Mouse (Mus musculus): ENCODE data around the gene Zscan22.
"Not testable (repeated sequence)": the region's sequence is repeated elsewhere in the genome, so short reads cannot be mapped to it uniquely, and the experiment has no call there.

Zscan22 gene

GRCm38 (mm10) chr7:12927191-12927680 is 29.6 kb downstream of the Zscan22 start, which contains the start of gene Rnf225:
TSS of gene Rnf225 (plus strand) at chr7:12927416.
- DNase-seq (ENCODE audit: extremely low read depth, insufficient read length, low spot score): no peak

- DNase-seq (ENCODE audit: extremely low read depth, insufficient read length, low spot score): peak; percentile 53
Observed at GRCm38 (mm10) chr7:12927693-12928589, 30.3 kb downstream of the Zscan22 start.

DNA sequence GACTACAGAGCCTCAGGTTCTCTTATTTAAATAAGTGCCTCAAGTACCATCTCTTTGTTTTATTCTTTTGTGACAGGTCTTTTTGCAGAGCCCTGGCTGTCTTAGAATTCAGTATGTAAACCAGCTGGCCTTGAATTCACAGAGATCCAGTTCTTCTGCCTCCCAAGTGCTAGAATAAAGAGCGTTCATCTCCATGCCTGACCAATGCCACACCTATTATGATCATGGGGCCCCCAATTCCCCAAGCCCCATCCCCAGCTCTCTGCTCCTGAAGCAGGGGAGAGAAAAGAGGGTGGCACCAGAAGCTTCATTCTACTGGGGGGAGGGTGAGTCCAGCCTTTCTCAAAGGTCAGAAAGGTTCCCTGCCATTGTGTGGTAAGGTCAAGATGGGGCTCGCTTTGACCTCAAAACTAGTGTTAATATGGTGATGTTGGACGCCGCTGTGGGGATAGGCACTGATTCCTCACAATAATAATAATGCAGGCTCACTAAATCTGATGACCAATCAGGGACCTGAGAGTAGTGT is 36.1 kb downstream of the Zscan22 start:
- no peak for DNase-seq (ENCODE audit: extremely low read depth, insufficient read length, low spot score)

- DNase-seq (ENCODE audit: extremely low read depth, insufficient read length, low spot score): no peak
Observed at GRCm38 (mm10) chr7:12934808-12935207, 37.2 kb downstream of the Zscan22 start.

DNA sequence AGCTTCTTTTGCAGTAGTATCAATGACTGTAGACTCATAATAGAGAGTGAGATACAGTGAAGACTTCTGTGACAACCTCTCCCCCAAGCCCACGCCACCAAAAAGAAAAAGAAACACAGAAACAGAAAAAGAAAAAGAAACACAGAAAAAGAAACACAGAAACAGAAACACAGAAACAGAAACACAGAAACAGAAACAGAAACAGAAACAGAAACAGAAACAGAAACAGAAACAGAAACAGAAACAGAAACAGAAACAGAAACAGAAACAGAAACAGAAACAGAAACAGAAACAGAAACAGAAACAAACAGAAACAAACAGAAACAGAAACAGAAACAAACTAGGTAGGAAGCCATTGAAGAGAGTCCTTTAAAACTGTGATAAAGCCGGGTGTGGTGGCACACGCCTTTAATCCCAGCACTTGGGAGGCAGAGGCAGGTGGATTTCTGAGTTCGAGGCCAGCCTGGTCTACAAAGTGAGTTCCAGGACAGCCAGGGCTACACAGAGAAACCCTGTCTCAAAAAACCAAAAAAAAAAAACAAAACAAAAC is 39.7 kb downstream of the Zscan22 start:
- not testable (repeated sequence) for DNase-seq (ENCODE audit: extremely low read depth, insufficient read length, low spot score)

DNA sequence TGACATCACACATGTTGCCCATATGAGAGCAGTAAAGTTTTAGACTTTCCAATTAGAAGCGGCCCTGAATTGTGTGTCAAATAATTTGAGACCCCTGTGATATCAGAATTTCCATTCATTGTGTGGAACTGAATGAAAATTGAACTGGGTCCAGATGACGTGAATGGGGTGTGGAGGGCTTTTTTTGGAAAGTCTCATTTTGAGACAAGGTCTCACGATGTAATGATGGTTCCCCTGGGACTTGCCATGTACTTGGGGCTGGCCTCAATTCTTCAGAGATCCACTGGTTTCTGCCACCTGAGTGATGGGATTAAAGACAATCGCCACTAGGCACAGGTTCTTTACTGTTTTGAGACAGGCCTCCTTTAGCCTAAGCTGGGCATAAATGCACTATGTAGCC is 43.0 kb downstream of the Zscan22 start:
- no peak for DNase-seq (ENCODE audit: extremely low read depth, insufficient read length, low spot score)

DNA sequence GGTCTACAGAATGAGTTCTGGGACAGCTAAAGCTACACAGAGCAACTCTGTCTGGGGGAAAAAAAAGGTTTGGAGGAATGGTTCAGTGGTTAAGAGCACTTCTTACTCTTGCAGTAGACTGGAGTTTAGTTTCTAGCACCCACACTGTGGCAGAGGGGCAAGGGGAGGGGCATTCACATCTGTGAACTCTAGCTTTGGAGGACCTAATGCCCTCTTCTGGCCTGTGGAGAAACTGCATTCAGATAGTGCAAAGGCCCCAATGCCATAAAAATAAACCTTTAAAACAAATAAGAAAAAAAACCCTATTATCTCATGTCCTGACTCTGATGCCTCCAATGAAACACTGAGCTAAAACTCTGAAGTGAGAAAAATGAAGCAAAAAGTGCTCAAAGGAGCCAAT is 45.9 kb downstream of the Zscan22 start:
- no peak for DNase-seq (ENCODE audit: extremely low read depth, insufficient read length, low spot score)

DNA sequence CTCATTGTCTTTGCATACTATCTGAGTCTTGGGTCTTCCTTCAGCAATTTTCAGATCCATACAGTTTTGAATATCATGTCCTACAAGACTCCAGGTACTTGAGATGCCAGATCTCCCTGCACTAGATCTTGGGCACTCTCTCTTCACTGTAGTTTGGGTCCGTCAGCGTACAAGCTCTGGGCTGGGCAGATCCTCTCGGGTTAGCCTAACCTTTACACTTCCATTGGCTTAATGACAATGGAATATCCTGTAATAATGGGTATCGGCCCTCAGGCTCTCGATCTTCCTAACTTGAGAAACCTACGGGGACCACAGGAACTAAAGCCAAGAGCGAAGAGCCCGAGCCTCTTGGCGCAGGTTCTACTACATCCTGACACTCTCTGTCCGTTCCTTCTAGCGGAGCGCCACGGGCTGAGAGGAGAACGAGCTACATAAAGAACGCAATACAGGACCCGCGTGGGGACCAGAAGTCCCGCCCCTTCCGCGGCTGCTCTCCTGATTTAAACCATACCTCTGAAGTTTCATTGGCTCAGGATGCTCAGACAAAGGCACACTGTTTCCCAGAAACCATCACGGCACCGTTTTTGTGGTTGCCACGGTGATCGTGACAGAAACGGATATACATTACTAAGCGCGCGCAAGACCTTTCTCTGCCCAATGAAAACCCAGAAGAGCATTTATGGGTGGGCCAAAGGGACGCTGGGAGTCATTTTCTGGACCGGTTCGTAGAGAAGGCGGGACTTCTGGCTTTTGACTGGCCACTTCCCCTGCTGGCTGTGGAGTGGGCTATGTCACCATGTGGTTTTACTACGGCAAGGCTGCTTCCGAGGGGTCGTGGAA is 51.6 kb downstream of the Zscan22 start:
- DNase-seq (ENCODE audit: extremely low read depth, insufficient read length, low spot score): peak; percentile 74

DNA sequence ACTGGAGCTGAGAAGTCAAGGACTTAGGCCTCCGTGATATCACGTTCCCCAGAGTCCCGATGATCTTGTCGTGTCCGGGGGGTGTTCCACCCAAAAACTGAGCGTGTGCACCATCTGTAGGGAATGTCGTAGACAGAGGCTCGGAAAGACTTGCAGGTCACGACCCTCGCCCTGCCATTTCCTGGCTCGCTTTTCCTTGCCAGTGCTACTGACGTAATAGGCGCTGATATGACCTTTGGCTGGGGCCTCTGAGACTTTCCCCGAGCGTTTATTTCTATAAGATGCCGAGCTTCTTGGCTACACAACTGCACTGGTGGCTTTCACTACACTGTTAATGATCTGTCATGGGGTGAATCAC is 52.2 kb downstream of the Zscan22 start:
- DNase-seq (ENCODE audit: extremely low read depth, insufficient read length, low spot score): no peak

GRCm38 (mm10) chr7:12954896-12955295 is 57.3 kb downstream of the Zscan22 start:
- no peak for DNase-seq (ENCODE audit: extremely low read depth, insufficient read length, low spot score)

DNA sequence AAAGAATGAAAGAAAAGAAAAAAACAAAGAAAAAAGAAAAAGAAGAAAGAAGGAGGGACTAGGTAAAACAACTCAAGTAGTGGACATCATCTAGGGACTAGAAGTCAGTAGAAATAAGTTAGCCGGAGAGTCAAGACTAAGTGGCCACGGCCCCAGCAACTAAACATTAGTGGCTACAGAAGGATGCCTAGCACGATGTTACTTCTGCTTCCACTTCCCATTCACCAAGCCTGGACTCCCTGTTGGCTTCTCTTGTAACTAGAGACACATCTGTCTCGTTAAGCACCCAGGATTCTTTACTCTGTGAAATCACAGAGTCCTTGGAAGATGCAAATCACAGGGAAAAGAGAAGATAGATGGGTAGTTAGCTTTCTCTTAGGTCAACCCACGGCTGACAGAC is 59.9 kb downstream of the Zscan22 start:
- DNase-seq (ENCODE audit: extremely low read depth, insufficient read length, low spot score): no peak

Data from 3134 (cell line).